In genomic region chr8:10960277-10960819, GRCm38 (mm10) we compare ENCODE assay signal across 8 mouse cellular contexts. TPM values are rescaled to one million over a fixed set of nuclear protein-coding genes. Genes with fewer than 3 reads are reported as not detected.
DNase-seq lines count a peak whose midpoint lies in the region; ATAC-seq lines count a peak whose summit lies in the region.

No protein-coding gene starts in this region.

- no peak overlapping the region for H3K9ac ChIP-seq in embryonic facial prominence, embryonic 14.5 days (ENCODE audit: low read depth, low read length)

- peaks cover 6% of the 10 kb centered on the region; the same call in 1 of the 2 replicates for H3K27me3 ChIP-seq in heart, embryonic 10.5 days (ENCODE audit: insufficient read depth, poor library complexity, severe bottlenecking)
- H3K27me3 ChIP-seq in embryonic facial prominence, embryonic 14.5 days (replicated peaks; ENCODE audit: control insufficient read depth, insufficient read depth, low read length), result 0 out of 2 replicates have a peak, but pooled peaks cover 5% of the 10 kb centered on the region
- H3K27me3 ChIP-seq in limb, embryonic 10.5 days (ENCODE audit: low read depth, poor library complexity, severe bottlenecking), result no peaks in the 10 kb centered on the region

- H3K9me3 ChIP-seq in heart, embryonic 10.5 days, result no peaks in the 10 kb centered on the region
- no peaks in the 10 kb centered on the region for H3K9me3 ChIP-seq in embryonic facial prominence, embryonic 14.5 days (ENCODE audit: control insufficient read depth, low read length)
- H3K9me3 ChIP-seq in limb, embryonic 10.5 days (replicated peaks), result no peaks in the 10 kb centered on the region

- H3K4me2 ChIP-seq in embryonic facial prominence, embryonic 14.5 days (ENCODE audit: low read depth, low read length), result peak overlapping the region; percentile 41

- ATAC-seq in embryonic facial prominence, embryonic 14.5 days (ENCODE audit: low read depth), result peak; percentile 60; the same call in 1 of the 2 replicates

- WGBS in heart, embryonic 10.5 days, result 20% methylated on average over 15 of the region's 15 CpGs
- 20% methylated on average over 15 of the region's 15 CpGs for WGBS in embryonic facial prominence, embryonic 14.5 days
- WGBS in limb, embryonic 10.5 days, result 42% methylated on average over 15 of the region's 15 CpGs

- peak overlapping the region; percentile 91 for H3K27ac ChIP-seq in heart, embryonic 10.5 days
- no peak overlapping the region; the same call in 1 of the 2 replicates for H3K27ac ChIP-seq in embryonic facial prominence, embryonic 14.5 days (replicated peaks; ENCODE audit: low read depth, low read length)
- peak overlapping the region; percentile 90 for H3K27ac ChIP-seq in limb, embryonic 10.5 days

- H3K4me3 ChIP-seq in heart, embryonic 10.5 days, result peak overlapping the region; percentile 27
- H3K4me3 ChIP-seq in embryonic facial prominence, embryonic 14.5 days (ENCODE audit: low read depth, low read length), result no peak overlapping the region
- H3K4me3 ChIP-seq in limb, embryonic 10.5 days, result peak overlapping the region; percentile 13

- no peak for DNase-seq in heart, embryonic 10.5 days (ENCODE audit: low spot score)
- no peak for DNase-seq in heart, adult 8-10 months (ENCODE audit: low spot score)
- peak; percentile 62 for DNase-seq in 416B (ENCODE audit: low read depth)
- peak; percentile 69 for DNase-seq in embryonic facial prominence, embryonic 14.5 days (ENCODE audit: low spot score)
- peak; percentile 53 for DNase-seq in limb, embryonic 10.5 days (ENCODE audit: low spot score)
- peak; percentile 36 for DNase-seq in telencephalon, adult 2 months (ENCODE audit: low read depth, low spot score)
- DNase-seq in thymus, postnatal 4 days, result no peak
- no peak for DNase-seq in adrenal gland, adult 8-10 months

- H3K4me1 ChIP-seq in heart, embryonic 10.5 days, result peaks cover 80% of the 10 kb centered on the region
- H3K4me1 ChIP-seq in embryonic facial prominence, embryonic 14.5 days (ENCODE audit: control insufficient read depth, insufficient read depth, low read length), result peaks cover 49% of the 10 kb centered on the region
- peaks cover 68% of the 10 kb centered on the region for H3K4me1 ChIP-seq in limb, embryonic 10.5 days

- no peaks in the 10 kb centered on the region for H3K36me3 ChIP-seq in heart, embryonic 10.5 days
- H3K36me3 ChIP-seq in embryonic facial prominence, embryonic 14.5 days (ENCODE audit: control insufficient read depth, insufficient read depth, low read length), result no peaks in the 10 kb centered on the region
- H3K36me3 ChIP-seq in limb, embryonic 10.5 days, result no peaks in the 10 kb centered on the region

RNA-seq across cellular contexts. Expression of gene Irs2, which starts 47.9 kb away (rescaled TPM):
- 4.5 and 6.2 TPM in 2 replicates for polyA plus RNA-seq in heart, embryonic 10.5 days (2016; fragmentation: Nextera tagmentation; extraction: Ambion mirVana)
- total RNA-seq in heart, adult 8-10 months (2022), result 10 to 100 TPM in 1 of 4 experiments, 1 to 10 TPM in 3; 4.7 to 13.0 (median 6.8) TPM
- polyA plus RNA-seq in embryonic facial prominence, embryonic 14.5 days (2014; fragmentation: Nextera tagmentation; extraction: Ambion mirVana), result 5.4 and 5.9 TPM in 2 replicates
- 5.8 and 9.7 TPM in 2 replicates for polyA plus RNA-seq in limb, embryonic 10.5 days (2016; fragmentation: Nextera tagmentation; extraction: Ambion mirVana)
- 10 to 100 TPM; 18.6 to 28.6 (median 20.4) TPM for total RNA-seq in adrenal gland, adult 8-10 months (2022)

Comparison
In these comparisons a context has a peak if more than half of its experiments do, and no peak if none do; other contexts are left out.
1. DNase-seq: peak in 416B (single experiment), embryonic facial prominence, embryonic 14.5 days (single experiment), limb, embryonic 10.5 days (single experiment) and telencephalon, adult 2 months (single experiment); none in heart, embryonic 10.5 days (single experiment), heart, adult 8-10 months (single experiment), thymus, postnatal 4 days (single experiment) and adrenal gland, adult 8-10 months (single experiment).